Mouse (Mus musculus): ENCODE measurements at regions not wholly inside any gene's neighbourhood (a gene's known extent, or its start where the extent isn't known, plus 50 kb on each side); places are given as distances from the start of the nearest gene placed in this dataset.

DNA sequence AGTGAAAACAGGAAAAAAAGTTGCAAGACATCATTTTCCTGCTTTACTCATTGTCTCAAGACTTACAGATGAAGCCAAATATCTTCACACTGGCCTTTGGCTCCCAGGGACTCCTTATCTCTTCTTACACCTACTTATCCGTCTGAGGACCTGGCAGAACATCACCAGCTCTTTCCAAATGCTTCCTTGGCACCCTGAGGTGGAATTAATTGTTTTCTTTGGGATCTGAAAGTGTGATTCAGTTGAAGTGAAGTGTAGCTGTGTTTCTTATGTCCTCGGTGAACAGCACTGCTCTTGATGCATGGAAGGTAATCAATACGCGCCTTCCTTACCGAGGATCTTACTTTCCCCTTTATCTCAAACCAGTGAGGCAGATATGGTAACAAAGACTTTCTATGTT lies 207.0 kb upstream of the Jag1 start:
- TF ChIP-seq CTCF (IDR thresholded peaks at IDR 0.05; ENCODE audit: extremely low read depth, insufficient read length, insufficient replicate concordance, low read depth, low read length), result no peak
- TF ChIP-seq POLR2A (IDR thresholded peaks at IDR 0.05; ENCODE audit: low read depth, low read length), result no peak
